Mouse (Mus musculus): ENCODE measurements at regions not wholly inside any gene's neighbourhood (a gene's known extent, or its start where the extent isn't known, plus 50 kb on each side); places are given as distances from the start of the nearest gene placed in this dataset.

DNA sequence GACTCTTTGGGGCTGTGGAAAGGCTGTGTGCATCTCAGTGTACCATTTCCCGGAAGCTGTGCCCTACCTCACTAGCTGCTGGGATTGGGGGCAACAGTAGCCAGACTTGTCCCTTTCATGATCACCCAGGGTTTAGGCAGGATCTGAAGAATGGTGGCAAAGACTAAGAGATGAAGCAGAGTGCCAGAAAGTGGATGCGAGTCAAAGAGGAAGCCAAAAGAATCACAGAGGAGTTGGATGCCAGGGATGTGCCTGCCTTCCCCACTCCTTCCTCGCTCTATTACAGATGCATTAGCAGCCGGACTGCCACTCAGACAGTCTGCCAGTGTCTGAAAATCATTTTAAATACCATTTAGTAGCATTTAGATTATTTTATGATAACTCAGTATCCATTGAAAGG, 271.5 kb upstream of the Slc24a2 start:
- Histone ChIP-seq H3K27ac (replicated peaks; ENCODE audit: insufficient read depth, low read depth, low read length) (no peak overlapping the region), H3K4me3 (ENCODE audit: insufficient read depth, low read depth, low read length) (no peak overlapping the region), H3K27me3 (ENCODE audit: control insufficient read depth, insufficient read depth, low read length) (no peaks in the 10 kb centered on the region), H3K9ac (ENCODE audit: low read depth, low read length) (no peak overlapping the region), H3K4me1 (ENCODE audit: control insufficient read depth, insufficient read depth, low read length) (no peaks in the 10 kb centered on the region), H3K79me2 (ENCODE audit: control insufficient read depth, insufficient read depth, low read length) (no peaks in the 10 kb centered on the region), H3K36me3 (ENCODE audit: control insufficient read depth, insufficient read depth, low read length) (no peaks in the 10 kb centered on the region)
- no peak for DNase-seq (ENCODE audit: extremely low read depth, low read depth, low spot score)
- 92% methylated on average over 4 of the region's 4 CpGs for WGBS
- TF ChIP-seq CTCF (IDR thresholded peaks at IDR 0.05; ENCODE audit: low read depth, low read length): no peak
- TF ChIP-seq POLR2A (IDR thresholded peaks at IDR 0.05; ENCODE audit: extremely low read depth, insufficient read depth, low read length): no peak

GRCm38 (mm10) chr4:87500441-87500840, 270.2 kb upstream of the Slc24a2 start:
- no peaks in the 10 kb centered on the region for H3K36me3 ChIP-seq (ENCODE audit: control insufficient read depth, insufficient read depth, low read length)
- no peak for TF ChIP-seq POLR2A (IDR thresholded peaks at IDR 0.05; ENCODE audit: extremely low read depth, insufficient read depth, low read length)
- no peak for TF ChIP-seq CTCF (IDR thresholded peaks at IDR 0.05; ENCODE audit: low read depth, low read length)
- no peak overlapping the region for H3K9ac ChIP-seq (ENCODE audit: low read depth, low read length)
- 83% methylated on average over 2 of the region's 2 CpGs for WGBS
- H3K4me1 ChIP-seq (ENCODE audit: control insufficient read depth, insufficient read depth, low read length): no peaks in the 10 kb centered on the region
- H3K79me2 ChIP-seq (ENCODE audit: control insufficient read depth, insufficient read depth, low read length): no peaks in the 10 kb centered on the region
- no peak for DNase-seq (ENCODE audit: extremely low read depth, low read depth, low spot score)
- H3K4me3 ChIP-seq (ENCODE audit: insufficient read depth, low read depth, low read length): no peak overlapping the region
- H3K27me3 ChIP-seq (ENCODE audit: control insufficient read depth, insufficient read depth, low read length): no peaks in the 10 kb centered on the region
- no peak overlapping the region for H3K27ac ChIP-seq (replicated peaks; ENCODE audit: insufficient read depth, low read depth, low read length)

- H3K27ac ChIP-seq (replicated peaks; ENCODE audit: insufficient read depth, low read depth, low read length): no peak overlapping the region
- WGBS: 75% methylated on average over 3 of the region's 3 CpGs
- no peak overlapping the region for H3K9ac ChIP-seq (ENCODE audit: low read depth, low read length)
- DNase-seq (ENCODE audit: extremely low read depth, low read depth, low spot score): no peak
- H3K27me3 ChIP-seq (ENCODE audit: control insufficient read depth, insufficient read depth, low read length): no peaks in the 10 kb centered on the region
- H3K4me1 ChIP-seq (ENCODE audit: control insufficient read depth, insufficient read depth, low read length): no peaks in the 10 kb centered on the region
- H3K4me3 ChIP-seq (ENCODE audit: insufficient read depth, low read depth, low read length): no peak overlapping the region
- TF ChIP-seq POLR2A (IDR thresholded peaks at IDR 0.05; ENCODE audit: extremely low read depth, insufficient read depth, low read length) (no peak), CTCF (IDR thresholded peaks at IDR 0.05; ENCODE audit: low read depth, low read length) (no peak)
- no peaks in the 10 kb centered on the region for H3K36me3 ChIP-seq (ENCODE audit: control insufficient read depth, insufficient read depth, low read length)
- H3K79me2 ChIP-seq (ENCODE audit: control insufficient read depth, insufficient read depth, low read length): no peaks in the 10 kb centered on the region
Observed at GRCm38 (mm10) chr4:87487798-87488197, 257.5 kb upstream of the Slc24a2 start.

DNA sequence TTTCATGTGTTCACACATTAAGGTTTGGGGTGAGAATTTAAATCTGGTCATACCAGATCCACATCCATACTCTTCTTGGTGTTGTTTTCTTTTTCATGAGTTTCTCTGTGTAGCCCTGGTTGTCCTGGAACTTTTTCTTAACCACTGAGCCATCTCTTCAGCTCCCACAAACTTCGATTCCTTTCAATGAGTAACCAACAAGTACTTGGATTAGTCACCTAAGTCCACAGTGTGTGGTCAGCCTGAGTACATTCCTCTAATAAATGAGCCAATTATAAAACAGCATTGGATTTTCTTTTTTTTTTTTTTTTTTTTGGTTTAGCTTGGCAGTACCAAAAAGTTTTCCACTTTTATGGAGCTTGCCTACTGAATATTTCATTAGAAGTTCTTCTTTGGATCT, 245.3 kb upstream of the Slc24a2 start:
- TF ChIP-seq POLR2A (IDR thresholded peaks at IDR 0.05; ENCODE audit: extremely low read depth, insufficient read depth, low read length): no peak
- no peak for TF ChIP-seq CTCF (IDR thresholded peaks at IDR 0.05; ENCODE audit: low read depth, low read length)

GRCm38 (mm10) chr4:87473331-87474039, 243.2 kb upstream of the Slc24a2 start:
- TF ChIP-seq CTCF (IDR thresholded peaks at IDR 0.05; ENCODE audit: low read depth, low read length) (no peak), POLR2A (IDR thresholded peaks at IDR 0.05; ENCODE audit: extremely low read depth, insufficient read depth, low read length) (no peak)
- H3K36me3 ChIP-seq (ENCODE audit: control insufficient read depth, insufficient read depth, low read length): no peaks in the 10 kb centered on the region
- H3K27me3 ChIP-seq (ENCODE audit: control insufficient read depth, insufficient read depth, low read length): no peaks in the 10 kb centered on the region
- no peak overlapping the region for H3K27ac ChIP-seq (replicated peaks; ENCODE audit: insufficient read depth, low read depth, low read length)
- H3K79me2 ChIP-seq (ENCODE audit: control insufficient read depth, insufficient read depth, low read length): no peaks in the 10 kb centered on the region
- no peaks in the 10 kb centered on the region for H3K4me1 ChIP-seq (ENCODE audit: control insufficient read depth, insufficient read depth, low read length)
- no peak for DNase-seq (ENCODE audit: extremely low read depth, low read depth, low spot score)
- no peak overlapping the region for H3K9ac ChIP-seq (ENCODE audit: low read depth, low read length)
- H3K4me3 ChIP-seq (ENCODE audit: insufficient read depth, low read depth, low read length): no peak overlapping the region
- WGBS: 85% methylated on average over 16 of the region's 16 CpGs

More for the DNA sequence above, 245.3 kb upstream of the Slc24a2 start:
- Histone ChIP-seq H3K79me2 (ENCODE audit: control insufficient read depth, insufficient read depth, low read length) (no peaks in the 10 kb centered on the region), H3K36me3 (ENCODE audit: control insufficient read depth, insufficient read depth, low read length) (no peaks in the 10 kb centered on the region), H3K4me3 (ENCODE audit: insufficient read depth, low read depth, low read length) (no peak overlapping the region), H3K27me3 (ENCODE audit: control insufficient read depth, insufficient read depth, low read length) (no peaks in the 10 kb centered on the region), H3K9ac (ENCODE audit: low read depth, low read length) (no peak overlapping the region), H3K4me1 (ENCODE audit: control insufficient read depth, insufficient read depth, low read length) (no peaks in the 10 kb centered on the region), H3K27ac (replicated peaks; ENCODE audit: insufficient read depth, low read depth, low read length) (no peak overlapping the region)
- no peak for DNase-seq (ENCODE audit: extremely low read depth, low read depth, low spot score)
- 57% methylated on average over 1 of the region's 1 CpGs for WGBS

DNA sequence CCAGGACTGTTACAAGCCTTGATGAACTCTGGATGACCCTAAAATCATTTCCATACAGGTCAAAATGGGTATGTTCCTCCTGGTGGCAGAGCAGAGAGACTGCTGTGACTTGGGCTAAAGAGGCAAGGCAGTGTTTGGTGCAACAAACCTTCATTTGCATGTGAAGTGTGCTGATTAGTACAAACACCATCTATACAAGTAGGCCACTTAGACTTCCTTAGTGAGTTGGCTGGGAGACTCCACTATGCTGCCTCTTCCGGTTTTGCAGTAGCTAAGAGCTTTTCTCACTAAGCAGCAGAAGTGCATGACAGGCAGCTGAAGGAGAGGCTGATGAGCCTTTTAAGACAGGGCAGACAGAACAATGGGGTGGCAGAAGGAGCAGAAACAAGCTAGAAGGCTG, 242.5 kb upstream of the Slc24a2 start:
- no peak overlapping the region for H3K9ac ChIP-seq (ENCODE audit: low read depth, low read length)
- H3K27ac ChIP-seq (replicated peaks; ENCODE audit: insufficient read depth, low read depth, low read length): no peak overlapping the region
- H3K4me3 ChIP-seq (ENCODE audit: insufficient read depth, low read depth, low read length): no peak overlapping the region
- 60% methylated on average over 1 of the region's 1 CpGs for WGBS
- TF ChIP-seq POLR2A (IDR thresholded peaks at IDR 0.05; ENCODE audit: extremely low read depth, insufficient read depth, low read length) (no peak), CTCF (IDR thresholded peaks at IDR 0.05; ENCODE audit: low read depth, low read length) (no peak)
- H3K36me3 ChIP-seq (ENCODE audit: control insufficient read depth, insufficient read depth, low read length): no peaks in the 10 kb centered on the region
- H3K27me3 ChIP-seq (ENCODE audit: control insufficient read depth, insufficient read depth, low read length): no peaks in the 10 kb centered on the region
- no peaks in the 10 kb centered on the region for H3K79me2 ChIP-seq (ENCODE audit: control insufficient read depth, insufficient read depth, low read length)
- DNase-seq (ENCODE audit: extremely low read depth, low read depth, low spot score): no peak
- no peaks in the 10 kb centered on the region for H3K4me1 ChIP-seq (ENCODE audit: control insufficient read depth, insufficient read depth, low read length)

All from liver, adult 2 months (tissue).